Mouse (Mus musculus) cerebellum, postnatal 14 days (tissue): Measurements from ENCODE around the gene Chst11.
A peak's percentile ranks its signal among the peaks of the same experiment; 100 is the strongest.

Experiments
- DNase-seq, 2 experiments: peaks; one replicate each; pipeline ENCODE4 v3.0.0; 2021; ENCODE audit warnings: mixed read lengths in 2 of 2

Chst11 gene

DNA sequence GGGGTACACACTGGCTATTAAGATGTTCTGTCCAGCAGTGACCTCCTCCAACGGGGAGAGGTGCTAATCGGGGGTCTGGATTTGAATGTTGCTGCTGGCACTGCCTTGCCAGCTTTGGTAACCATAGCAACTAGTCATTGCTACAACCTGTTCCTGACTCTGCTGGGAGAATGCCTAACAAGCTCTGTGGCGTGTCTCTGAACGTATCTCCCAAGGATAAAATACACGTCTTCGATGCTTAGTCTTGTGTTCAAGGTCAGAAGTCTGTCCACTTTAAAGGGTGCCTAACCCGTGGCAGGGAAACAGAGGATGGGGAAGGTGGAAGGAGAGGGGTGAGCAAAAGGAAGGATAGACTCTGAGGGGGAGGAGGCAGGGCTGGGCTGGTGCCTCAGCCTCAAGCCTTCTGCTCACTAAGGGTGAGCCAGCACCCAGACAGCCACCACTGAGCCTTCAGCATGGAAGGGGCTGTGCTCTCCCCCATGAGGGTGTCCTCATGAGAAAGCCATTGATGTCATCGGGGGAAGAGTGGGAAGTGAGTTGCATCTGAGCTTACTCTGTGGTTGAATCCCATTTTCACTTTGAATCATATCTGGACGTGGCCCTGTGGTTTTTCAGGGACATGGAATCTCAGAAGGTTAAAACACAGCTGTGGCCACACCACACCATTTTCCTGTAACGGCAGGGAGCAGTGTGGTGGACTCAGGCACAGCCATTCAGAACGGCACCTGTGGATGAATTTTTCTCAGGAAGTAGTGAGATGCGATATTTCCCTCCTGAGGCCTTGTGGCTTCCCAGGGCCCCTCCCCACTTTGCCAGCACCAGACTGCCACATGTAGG, 164.3 kb downstream of the Chst11 start:
- DNase-seq: no peak

DNA sequence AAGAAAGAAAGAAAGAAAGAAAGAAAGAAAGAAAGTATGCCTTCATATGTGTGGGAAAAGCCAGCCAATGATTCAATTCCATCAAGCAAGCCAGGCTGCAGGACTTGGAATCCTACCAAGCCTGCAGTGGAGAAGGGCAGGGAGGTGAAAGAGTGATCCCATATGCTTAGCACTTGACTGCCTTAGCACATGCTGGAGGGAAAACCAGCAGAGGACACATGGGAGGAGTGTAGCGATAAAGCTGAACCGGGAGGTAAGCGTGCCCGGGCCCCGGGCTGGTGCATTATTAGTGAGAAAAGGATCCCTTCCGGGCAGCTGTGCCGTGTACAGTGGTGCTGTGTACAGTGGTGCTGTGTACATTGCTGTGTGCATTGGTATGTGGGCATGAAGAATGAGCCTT, 165.3 kb downstream of the Chst11 start:
- DNase-seq: peak; percentile 52 to 67

DNA sequence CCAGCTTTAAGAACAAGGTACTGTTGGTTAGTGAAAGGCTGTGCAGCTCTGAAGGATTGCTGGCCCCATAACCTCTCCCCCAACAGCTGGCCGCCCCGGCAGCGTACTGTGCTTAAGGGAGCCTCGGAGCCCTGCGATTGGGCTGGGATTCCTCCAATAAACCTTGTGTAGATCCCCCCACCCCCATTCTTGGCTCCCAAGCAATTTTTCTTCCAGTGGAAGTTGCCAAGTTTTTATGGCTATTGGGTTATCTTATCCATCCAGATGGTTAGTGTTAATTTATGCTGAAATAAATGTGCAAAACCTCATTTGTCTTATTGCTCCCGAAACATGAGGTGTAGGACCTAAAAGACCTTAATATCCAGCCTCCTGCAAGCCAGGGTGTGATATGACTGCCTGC, 166.1 kb downstream of the Chst11 start:
- DNase-seq: peak in 1 of 2 experiments; percentile 54

DNA sequence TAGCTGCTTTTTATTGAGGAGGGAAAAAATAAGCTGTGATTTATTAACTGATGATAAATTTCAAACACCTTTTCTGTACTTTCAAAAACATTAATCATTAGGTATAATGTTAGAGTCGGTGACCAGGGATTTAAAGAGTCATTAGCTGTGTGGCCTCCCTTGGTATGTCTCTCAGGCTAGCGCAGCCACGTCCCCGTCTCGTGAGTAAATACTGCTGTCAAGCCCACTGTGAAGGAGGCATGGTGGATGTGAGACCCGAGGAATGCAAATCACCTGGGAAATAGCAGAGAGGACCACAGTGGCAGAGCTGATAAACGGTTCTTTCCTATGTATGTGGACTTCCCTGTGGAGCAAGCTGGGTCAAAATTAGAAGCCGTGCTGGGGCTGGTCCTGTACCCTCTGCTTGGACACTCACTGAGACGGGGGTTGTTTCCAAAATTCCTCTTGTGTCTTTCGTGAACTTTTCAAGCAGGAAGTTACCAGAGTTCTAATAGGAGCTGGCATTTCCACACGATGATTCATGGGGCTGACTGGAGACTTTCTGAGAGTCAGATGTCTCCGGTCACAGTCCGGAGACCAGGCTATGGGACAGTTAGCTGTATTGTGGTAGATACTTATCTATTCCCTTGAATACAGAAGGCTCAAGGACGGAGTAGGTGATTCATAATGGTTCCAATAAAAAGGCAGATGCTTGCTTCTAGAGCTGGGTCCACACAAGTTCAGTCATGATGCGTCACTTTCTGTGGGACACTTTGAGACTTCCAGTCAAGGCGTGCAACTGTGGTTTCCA, 166.8 kb downstream of the Chst11 start:
- DNase-seq: no peak

DNA sequence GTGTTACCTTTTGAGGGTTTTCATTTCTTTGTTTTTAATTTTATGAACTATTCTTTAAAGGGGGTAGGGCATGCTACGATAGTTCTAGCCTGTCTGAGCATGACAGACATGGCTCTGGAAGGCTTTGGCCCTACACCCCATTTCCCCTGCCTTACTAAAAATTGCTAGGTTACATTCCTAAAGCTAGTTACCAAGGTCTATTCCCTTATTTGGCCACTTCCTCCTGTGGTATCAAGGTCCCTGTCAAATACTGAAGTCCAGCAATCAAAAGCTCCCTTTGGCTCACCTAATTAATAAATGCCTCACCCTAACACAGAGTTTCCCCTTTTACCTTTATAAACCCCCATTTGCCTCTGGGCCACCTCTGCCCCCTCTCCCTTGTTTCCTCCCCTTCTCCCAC, 167.4 kb downstream of the Chst11 start:
- DNase-seq: no peak

DNA sequence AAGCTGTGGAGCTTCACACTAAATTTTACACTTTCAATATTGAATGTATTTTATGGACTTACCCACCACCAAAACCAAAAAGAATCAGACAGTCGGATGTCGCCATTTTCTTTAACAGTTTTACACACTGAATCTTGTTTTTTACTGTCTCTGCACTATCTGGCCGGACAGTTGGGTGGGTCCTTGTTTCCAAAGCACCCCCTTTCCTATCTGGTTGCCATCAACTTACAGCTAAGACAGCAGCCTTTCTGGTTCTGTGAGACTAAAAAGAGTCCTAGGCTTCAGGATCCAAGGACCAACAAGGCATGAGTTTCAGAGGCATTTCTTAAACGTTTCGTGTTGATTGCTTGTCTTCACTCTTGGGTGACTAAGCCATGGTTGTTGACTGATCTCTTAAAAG, 168.1 kb downstream of the Chst11 start:
- DNase-seq: no peak

DNA sequence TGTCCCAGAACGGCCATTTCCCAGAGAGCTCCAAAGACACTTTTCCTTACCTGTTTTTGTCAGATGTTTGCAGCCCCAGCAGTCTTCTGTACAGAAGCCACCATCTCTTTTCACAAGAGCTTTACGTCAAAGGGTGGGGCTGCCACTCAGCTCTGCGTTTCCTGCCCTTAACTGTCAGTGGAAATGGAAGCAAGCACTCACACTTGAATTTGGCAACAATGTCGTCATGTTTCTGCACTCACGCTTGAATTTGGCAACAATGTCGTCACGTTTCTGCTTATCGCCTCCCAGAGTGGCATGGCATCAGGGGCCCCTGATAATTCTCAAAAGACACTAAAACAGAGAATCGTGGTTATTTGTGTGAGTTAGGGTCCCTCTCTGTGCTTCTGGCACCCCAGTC, 168.6 kb downstream of the Chst11 start:
- DNase-seq: no peak

DNA sequence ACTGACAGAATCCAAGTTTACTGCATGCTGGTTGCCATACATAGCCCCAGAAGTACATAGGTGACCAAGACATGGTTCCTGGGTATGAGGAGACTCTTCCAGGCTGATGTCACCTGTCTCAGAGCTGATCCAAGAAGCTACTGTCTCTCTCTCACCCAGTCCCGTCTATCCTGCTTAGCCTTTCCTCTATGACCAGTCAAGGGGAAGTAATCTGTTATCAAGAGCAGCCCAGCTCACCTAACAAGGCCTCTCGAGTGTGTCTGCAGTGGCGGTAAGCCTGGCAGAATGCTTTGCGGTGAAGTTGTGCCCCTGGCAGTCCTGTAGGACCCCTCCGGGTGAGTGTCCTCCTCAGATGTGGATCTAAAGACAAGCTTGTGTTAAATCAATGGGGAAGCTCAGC, 172.0 kb downstream of the Chst11 start:
- DNase-seq: no peak

DNA sequence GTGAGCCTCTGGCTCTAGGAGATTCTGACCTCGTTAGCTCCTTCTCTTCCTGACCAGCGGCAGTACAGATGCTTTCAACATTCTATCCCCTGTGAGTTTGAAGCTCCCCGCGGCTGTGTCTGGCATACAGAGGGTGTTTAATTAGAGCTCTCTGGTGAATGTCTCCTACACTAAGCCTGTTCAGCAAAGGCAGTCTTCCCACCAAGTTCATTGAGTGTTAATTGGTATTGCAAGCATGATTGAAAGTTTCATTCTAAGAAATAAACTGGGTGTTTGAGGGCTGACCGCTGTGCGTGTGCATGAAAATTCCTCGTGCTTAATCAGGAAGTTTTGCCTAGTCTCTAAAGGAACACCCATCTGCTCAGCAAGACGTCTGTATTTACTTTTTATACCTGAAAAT, 173.0 kb downstream of the Chst11 start:
- no peak for DNase-seq

DNA sequence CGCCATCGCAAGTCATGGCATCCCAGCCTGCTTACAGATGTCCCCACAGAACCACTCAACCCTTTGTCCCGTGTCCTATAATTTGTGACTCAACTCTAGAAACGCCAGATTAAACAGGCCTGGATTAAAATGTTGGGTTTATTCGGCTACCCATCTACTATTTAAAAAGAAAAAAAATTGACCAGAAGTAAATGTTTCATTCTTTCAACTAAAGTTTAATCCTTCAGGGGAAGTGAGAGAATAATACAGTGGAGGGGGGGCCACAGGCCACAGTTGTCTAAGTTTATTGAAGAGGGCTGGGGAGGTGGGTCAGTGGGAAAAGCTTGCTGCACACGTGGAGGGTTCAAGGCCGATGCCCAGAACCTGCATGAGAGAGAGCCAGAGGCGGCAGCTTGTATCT, 173.9 kb downstream of the Chst11 start:
- no peak for DNase-seq

DNA sequence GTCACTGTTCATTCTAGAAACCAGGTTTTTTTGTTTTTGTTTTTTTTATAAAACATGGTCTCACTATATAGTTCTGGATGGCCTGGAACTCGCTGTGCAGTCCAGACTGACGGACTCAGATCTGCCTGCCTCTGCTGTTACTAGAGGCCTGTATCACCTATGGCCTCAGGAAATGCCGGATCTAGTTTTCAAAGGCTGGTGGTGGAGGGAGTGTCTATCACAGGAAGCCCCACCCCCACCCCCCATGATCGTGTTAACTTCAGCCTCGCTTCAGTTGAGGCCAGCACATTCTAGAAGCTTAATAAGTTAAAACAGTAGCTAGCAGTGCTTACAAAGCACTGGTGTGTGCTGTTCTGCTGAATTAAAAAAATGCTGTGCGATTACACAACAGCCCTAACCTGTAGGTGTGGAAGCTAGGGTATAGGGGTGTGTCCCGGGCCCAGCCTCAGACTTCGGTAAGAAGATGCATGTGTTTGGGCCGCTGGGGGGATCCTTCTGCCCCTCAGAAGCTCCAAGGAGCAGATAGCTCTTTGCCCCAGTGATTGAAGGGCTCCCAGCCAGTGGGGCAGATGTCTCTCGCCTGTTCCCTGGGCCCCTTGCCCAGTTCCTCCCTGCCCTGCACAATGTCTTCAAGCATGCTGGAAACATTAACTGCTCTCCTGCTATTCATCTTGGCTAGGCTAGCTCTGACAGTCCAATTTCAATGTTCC, 176.5 kb downstream of the Chst11 start:
- peak; percentile 94 to 96 for DNase-seq

DNA sequence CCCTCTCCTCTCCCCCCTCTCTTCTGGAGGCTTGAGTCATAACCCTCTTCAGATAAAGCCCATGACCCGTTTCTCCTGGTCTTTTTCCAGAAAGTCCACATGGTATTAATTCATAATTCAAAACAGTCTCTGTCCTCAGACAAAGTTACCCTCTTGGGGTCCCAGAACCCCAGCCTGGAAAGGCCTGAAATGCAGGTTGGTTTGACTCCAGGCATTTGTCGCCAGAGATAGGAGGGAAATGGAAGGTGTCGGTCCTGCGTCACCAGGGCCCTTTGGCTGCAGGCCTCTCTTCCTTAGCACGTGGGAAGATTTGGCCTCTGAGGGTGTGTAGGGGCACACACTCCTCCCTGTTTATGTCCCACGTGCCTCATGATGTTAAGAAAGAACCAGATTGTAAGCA, 178.6 kb downstream of the Chst11 start:
- peak; percentile 45 to 48 for DNase-seq

DNA sequence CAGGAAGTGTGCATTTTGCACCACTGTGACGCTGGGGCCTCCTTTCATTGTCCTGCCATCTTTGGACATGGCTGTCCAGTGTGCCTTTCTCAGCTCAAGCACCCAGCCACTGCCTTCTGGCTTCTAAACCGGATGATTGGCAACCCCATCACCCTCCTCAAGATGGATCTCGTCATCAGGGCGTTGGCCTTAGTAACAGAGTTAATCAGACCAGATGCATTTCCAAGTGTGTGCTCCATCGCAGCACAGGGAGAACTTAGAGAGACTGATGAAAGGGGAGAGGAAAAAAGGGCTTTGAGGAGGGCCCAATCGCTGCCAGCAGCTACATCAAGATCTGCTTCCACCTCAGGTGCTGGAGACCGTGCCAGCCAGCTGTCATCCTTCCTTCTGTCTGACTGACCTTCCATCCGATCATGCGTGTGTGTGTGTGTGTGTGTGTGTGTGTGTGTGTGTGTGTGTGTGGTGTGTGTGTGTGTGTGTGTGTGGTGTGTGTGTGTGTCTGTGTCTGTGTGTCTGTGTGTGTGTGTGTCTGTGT, 179.7 kb downstream of the Chst11 start:
- peak; percentile 51 to 72 for DNase-seq

DNA sequence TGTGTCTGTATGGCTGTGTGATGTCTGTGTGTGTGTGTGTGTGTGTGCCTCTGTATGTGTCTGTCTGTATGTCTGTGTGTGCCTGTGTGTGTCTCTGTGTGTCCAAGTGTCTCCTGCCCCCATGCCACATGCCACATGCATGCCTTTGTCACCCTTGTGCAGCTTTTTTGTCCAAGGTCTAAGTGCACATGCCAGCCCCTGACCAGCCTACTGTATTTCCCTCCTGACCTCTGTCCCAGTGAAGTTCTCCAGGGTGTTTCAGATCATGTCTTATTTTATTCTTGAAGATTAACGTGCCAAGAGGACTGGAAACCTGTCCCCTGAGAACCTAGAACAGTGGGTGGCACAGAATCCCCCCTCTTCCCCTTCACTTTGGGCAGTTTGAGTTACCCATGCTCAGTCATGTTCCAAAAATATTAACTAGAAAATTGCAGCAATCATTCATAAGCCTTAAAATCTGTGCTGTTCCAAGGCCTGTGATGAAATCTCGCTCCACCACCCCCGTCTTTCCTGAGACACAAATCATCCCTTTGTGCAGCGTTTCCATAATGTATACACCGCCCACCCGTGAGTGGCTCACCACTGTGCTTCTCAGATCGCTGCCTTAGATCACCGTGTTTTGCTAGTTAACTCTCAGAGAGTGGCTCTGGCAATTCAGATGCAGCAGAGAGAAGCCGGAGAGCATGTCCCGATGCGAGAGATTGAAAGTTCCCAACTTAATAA, 180.4 kb downstream of the Chst11 start:
- DNase-seq: no peak

DNA sequence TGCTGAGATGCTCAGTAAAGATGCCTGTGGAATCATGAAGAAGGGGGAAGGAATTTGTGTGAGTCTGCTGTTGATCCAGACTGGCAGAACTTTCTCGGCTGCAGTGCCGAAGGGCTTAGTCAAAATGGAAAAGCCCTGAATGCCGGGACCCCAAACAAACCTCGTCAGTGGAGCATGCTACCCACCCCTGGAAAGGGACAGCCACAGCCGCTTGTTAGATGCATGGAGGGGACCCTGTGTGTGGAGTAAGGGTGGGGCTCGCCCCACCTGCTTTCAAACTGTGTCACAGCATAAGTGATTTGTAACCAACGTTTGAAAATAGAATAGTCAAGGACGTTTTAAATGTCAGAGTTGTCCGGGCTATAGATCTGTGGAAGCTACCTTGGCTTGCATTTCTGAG, 181.0 kb downstream of the Chst11 start:
- no peak for DNase-seq

DNA sequence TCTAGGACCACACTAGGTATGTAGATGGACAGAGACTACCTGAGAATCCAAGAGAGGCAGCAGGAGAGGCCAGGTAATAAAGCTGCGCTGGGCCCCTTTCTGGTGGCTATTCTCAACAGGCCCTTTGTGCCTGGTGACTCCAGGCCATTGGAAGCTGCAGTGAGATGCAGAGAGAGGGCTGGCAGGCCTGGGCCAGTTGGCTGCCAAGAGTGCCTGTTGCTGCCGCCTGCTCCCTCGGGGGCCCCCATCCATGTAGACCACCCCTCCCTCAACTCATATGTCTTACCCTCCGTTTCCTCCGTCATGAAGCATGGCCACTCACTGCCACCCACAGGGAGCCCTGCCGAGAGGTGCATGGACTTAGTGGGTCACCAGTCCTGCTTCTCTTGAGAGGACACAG, 182.2 kb downstream of the Chst11 start:
- peak in 1 of 2 experiments; percentile 37 for DNase-seq

DNA sequence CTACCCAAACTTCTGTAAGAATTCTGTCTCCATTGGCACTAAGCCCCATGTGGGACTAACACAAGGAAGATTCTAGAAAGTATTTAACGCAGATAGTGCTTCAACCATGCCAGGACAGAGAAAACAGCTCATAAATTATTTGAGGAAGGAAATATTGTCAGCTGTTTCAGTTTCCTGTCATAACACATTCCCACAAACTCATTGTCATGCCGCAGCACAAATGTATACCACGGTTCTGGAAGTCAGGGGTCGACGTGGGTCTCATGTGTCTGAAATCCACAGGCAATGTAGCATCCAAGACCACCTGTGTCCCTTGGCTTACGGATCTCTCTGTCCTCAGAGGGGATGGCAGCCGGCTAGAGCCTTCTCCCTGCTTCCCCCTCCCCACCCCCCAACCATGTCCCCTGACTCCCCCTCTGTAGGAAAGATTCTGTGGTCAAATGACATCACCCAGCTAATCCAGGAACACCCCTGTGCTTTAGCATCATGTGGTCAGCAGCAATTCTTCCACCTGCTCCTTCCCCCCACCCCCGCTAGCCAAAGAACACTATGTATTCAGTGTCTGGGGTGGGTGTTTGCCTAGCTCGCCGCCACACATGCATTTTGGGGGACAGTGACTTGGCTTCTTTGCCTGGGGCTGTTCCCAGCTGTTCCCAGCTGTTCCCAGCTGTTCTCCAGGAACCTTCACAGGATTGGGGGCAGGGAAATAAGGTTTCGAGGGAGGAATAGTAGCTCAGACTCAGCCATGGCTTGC, 183.2 kb downstream of the Chst11 start:
- DNase-seq: no peak

DNA sequence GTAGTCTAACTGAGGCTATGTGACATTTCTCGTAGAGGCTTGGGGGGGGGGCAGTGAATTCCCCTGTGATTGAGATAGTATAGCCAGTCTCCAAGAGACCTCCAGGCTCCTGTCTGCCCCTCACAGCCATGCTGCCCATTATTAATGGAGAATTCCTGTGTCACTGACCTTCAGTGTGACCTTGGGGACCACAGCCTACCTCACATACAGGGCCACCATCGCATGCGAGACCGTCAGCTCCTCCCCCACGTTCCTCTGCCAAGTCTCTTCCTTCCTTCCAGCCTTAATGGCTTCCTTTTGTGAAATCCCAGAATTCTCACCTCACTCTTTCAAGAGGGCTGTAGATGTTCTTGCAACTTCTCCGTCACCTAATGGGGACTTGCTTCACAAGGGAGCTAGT, 184.3 kb downstream of the Chst11 start:
- DNase-seq: no peak

DNA sequence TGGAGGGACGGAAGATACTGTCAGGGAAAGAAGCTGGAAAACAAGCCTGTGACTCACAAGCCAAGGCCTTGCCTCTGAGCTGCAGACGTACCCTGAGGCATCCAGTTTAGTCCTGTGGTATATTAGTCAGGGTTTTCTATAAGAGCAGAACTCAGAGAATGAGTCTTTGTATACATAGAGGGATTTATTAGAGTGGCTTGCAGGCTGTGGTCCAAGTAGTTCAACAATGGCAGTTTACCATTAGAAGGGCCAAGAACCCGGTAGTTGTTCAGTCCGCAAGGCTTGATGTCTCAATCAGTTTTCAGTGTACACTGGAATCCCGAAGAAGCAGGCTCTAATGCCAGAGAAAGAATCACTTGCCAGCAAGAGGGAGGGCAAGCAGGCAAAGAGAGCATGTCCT, 192.9 kb downstream of the Chst11 start:
- no peak for DNase-seq

DNA sequence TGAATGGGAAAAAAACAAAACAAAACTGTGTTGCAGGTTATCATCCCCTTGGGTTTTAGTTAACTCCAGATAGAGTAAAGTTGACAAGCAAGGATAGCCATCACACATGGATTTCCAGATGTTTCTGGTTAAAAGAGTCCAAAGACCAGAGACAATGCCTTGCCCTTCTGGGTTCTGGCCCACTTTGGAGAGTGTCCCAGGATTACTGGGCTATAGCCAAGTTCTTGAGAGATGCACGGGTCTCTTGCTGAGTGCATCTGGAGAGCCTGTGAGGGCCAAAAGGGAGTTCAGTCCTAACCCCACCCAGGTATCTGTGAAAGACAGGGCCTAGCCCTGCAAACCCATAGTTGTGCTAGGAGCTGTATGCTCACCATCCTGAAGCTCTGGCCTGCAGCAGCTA, 193.4 kb downstream of the Chst11 start:
- no peak for DNase-seq

DNA sequence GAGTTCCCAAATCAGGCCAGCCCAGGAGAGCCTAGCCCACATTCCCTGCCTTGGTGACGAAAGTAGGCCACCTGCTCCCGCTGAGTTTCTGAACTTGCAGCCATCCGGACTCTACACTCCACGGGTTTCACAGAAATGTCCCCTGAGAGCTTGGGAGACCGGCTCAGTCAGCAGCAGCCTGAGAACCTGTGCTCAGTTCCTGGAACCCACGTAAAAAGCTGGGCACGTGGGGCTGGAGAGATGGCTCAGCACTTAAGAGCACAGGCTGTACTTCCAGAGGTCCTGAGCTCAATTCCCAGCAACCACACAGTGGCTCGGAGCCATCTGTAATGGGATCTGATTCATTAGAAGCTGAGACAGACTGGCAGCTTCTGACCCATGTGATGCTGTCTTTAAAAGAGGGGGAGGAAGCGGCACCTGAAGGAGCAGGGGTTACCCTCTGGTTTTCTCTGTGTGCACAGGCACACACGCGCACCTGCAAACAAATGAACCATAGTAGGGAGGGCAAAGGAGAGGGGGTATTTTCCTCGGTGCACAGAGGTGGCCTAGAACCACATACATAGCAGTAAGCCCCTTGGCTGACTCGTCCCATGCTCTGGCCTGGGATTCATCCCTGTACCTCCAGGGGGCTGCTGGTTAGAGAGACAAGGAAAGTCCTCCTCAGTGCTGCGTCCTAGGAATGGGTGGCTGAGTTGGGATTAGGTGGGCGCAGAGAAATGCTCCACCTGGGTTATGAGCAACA, 196.7 kb downstream of the Chst11 start:
- DNase-seq: peak; percentile 43 to 60
